Comparison of ENCODE assay signal across 14 mouse cellular contexts in genomic region chr17:34957966-34958365, GRCm38 (mm10). TPM values are rescaled to one million over a fixed set of nuclear protein-coding genes. Genes with fewer than 3 reads are reported as not detected.
"Had no signal": no experiment of that assay in that cellular context is flagged by ENCODE, and none has a peak within 500 bp of the region (broad histone marks: within the 10 kb centered on the region; RNA-seq: fewer than 3 reads in every experiment).

No protein-coding gene starts in this region.

RNA-seq across cellular contexts. Expression of gene Hspa1b, which starts 1.1 kb away (rescaled TPM):
- polyA plus RNA-seq: neural tube, embryonic 12.5 days had no signal

RNA-seq across cellular contexts. Expression of gene Gm20481, which starts 11.7 kb away (rescaled TPM):
- total RNA-seq: neutrophil, adult 5-6 weeks had no signal
- polyA plus RNA-seq: neural tube, embryonic 11.5 days; neural tube, embryonic 12.5 days; neural tube, embryonic 13.5 days; neural tube, embryonic 14.5 days; neural tube, embryonic 15.5 days; spleen, adult 2 months; stomach, embryonic 14.5 days; stomach, embryonic 15.5 days; stomach, postnatal 0 days; testis, adult 2 months; thymus, adult 2 months; thymus, postnatal 0 days; urinary bladder, adult 2 months had no signal

RNA-seq across cellular contexts. Expression of gene Hspa1l, which starts 14.5 kb away (rescaled TPM):
- total RNA-seq: neutrophil, adult 5-6 weeks had no signal
